Mouse (Mus musculus) forebrain, postnatal 0 days (tissue): ENCODE measurements around the gene Dcaf5. TPM values are rescaled to one million over a fixed set of nuclear protein-coding genes. Genes with fewer than 3 reads are reported as not detected.

Experiments
- ATAC-seq: fragments of 200-750 bp; cut with Nextera tagmentation; 2 replicates; pipeline ENCODE4 v1.8.0; 2017; ENCODE audit warnings: mild to moderate bottlenecking, moderate library complexity
- DNase-seq: peaks from one replicate; pipeline ENCODE4 v3.0.0-alpha.2; 2015
- H3K27ac ChIP-seq: fragments of 300-500 bp; sonication (generic); 2 replicates; pipeline ENCODE4 v1.5.1; 2014; ENCODE audit warnings: low read depth, mild to moderate bottlenecking, antibody characterized with exemption, low read length, moderate library complexity, mixed read lengths
- H3K27me3 ChIP-seq: fragments of 300-500 bp; sonication (generic); 2 replicates; pipeline ENCODE4 v1.6.1; 2014; ENCODE audit warnings: mild to moderate bottlenecking, low read length, mixed read lengths; ENCODE audit not compliant: insufficient read depth
- H3K36me3 ChIP-seq: fragments of 300-500 bp; sonication (generic); 2 replicates; pipeline ENCODE4 v1.6.1; 2014; ENCODE audit warnings: mild to moderate bottlenecking, moderate library complexity; ENCODE audit not compliant: insufficient read depth
- H3K4me1 ChIP-seq: fragments of 300-500 bp; sonication (generic); 2 replicates; pipeline ENCODE4 v1.6.1; 2014; ENCODE audit warnings: antibody characterized with exemption; ENCODE audit not compliant: insufficient read depth
- H3K4me2 ChIP-seq: fragments of 300-500 bp; sonication (generic); 2 replicates; pipeline ENCODE4 v1.6.1; 2014; ENCODE audit warnings: low read depth, mild to moderate bottlenecking, moderate library complexity
- H3K4me3 ChIP-seq: fragments of 300-500 bp; sonication (generic); 2 replicates; pipeline ENCODE4 v1.5.1; 2014; ENCODE audit warnings: low read depth, low read length, mixed read lengths
- H3K9ac ChIP-seq: fragments of 300-500 bp; sonication (generic); 2 replicates; pipeline ENCODE4 v1.6.1; 2014; ENCODE audit warnings: mild to moderate bottlenecking
- H3K9me3 ChIP-seq: fragments of 300-500 bp; sonication (generic); 2 replicates; pipeline ENCODE4 v1.6.1; 2016; ENCODE audit warnings: low read length
- CTCF ChIP-seq: sonication (generic); IDR thresholded peaks from 2 replicates; pipeline ENCODE4 v1.5.1; 2016; ENCODE audit warnings: antibody characterized with exemption, control low read depth, low read depth
- WGBS: fragments of 180-500 bp; shearing (Covaris S2); extraction: QIAGEN DNeasy Blood & Tissue Kit; methylation state at CpG from one replicate; pipeline ENCODE4 v1.1.7; 2014; 5-methylcytosine and 5-hydroxymethylcytosine counted together
- polyA plus RNA-seq: library from polyadenylated mRNA; unstranded; fragments of >200 nt; fragmentation: Nextera tagmentation; extraction: Ambion mirVana; gene quantifications from 2 replicates; pipeline ENCODE4 v1.2.1, GENCODE M21; 2015
- total RNA-seq: library from RNA; depleted of rRNA; stranded (reverse); fragments of >200 nt; gene quantifications from 2 replicates; pipeline ENCODE4 v1.2.3, GENCODE M21; 2014

The Dcaf5 gene
- total and polyA plus RNA-seq, 2 experiments from 2014 or later = 16.8 to 59.6 TPM

- Histone ChIP-seq H3K27ac (no peak overlapping the region), H3K9ac (no peak overlapping the region), H3K4me2 (no peak overlapping the region), H3K27me3 (no peaks in the 10 kb centered on the region), H3K9me3 (no peaks in the 10 kb centered on the region), H3K4me1 (no peaks in the 10 kb centered on the region), H3K4me3 (no peak overlapping the region), H3K36me3 (0 out of 2 replicates have a peak, but pooled peaks cover 4% of the 10 kb centered on the region)
- WGBS = 79% methylated on average over 1 of the region's 1 CpGs
- ATAC-seq = no peak
- DNase-seq = no peak
- no peak for TF ChIP-seq CTCF
Measured at GRCm38 (mm10) chr12:80361655-80362054, 74.7 kb downstream of the Dcaf5 start.

GRCm38 (mm10) chr12:80360321-80360720, 76.1 kb downstream of the Dcaf5 start:
- no peak overlapping the region for H3K9ac ChIP-seq
- H3K9me3 ChIP-seq = no peaks in the 10 kb centered on the region
- no peaks in the 10 kb centered on the region for H3K4me1 ChIP-seq
- WGBS = 66% methylated on average over 5 of the region's 5 CpGs
- H3K4me2 ChIP-seq = no peak overlapping the region
- DNase-seq = no peak
- H3K27me3 ChIP-seq = no peaks in the 10 kb centered on the region
- no peak overlapping the region for H3K27ac ChIP-seq
- no peak for TF ChIP-seq CTCF
- no peak overlapping the region for H3K4me3 ChIP-seq
- ATAC-seq = no peak
- H3K36me3 ChIP-seq = peaks cover 4% of the 10 kb centered on the region; the same call in 1 of the 2 replicates

GRCm38 (mm10) chr12:80344777-80345231, 91.6 kb downstream of the Dcaf5 start:
- peak; percentile 35 for DNase-seq
- Histone ChIP-seq H3K4me3 (no peak overlapping the region), H3K4me2 (no peak overlapping the region), H3K36me3 (peaks cover 6% of the 10 kb centered on the region), H3K27ac (no peak overlapping the region), H3K27me3 (no peaks in the 10 kb centered on the region), H3K4me1 (no peaks in the 10 kb centered on the region), H3K9me3 (no peaks in the 10 kb centered on the region), H3K9ac (no peak overlapping the region)
- peak; percentile 64 for ATAC-seq
- no peak for TF ChIP-seq CTCF
- 28% methylated on average over 6 of the region's 6 CpGs for WGBS

- 91% methylated on average over 2 of the region's 2 CpGs for WGBS
- no peak overlapping the region for H3K9ac ChIP-seq
- no peaks in the 10 kb centered on the region for H3K27me3 ChIP-seq
- TF ChIP-seq CTCF = no peak
- H3K4me1 ChIP-seq = no peaks in the 10 kb centered on the region
- no peak overlapping the region for H3K4me3 ChIP-seq
- DNase-seq (no peak), ATAC-seq (no peak)
- no peak overlapping the region for H3K4me2 ChIP-seq
- no peaks in the 10 kb centered on the region for H3K9me3 ChIP-seq
- H3K27ac ChIP-seq = no peak overlapping the region
- peaks cover 36% of the 10 kb centered on the region for H3K36me3 ChIP-seq
Measured at GRCm38 (mm10) chr12:80340936-80341335, 95.5 kb downstream of the Dcaf5 start.

GRCm38 (mm10) chr12:80334162-80334561, 102.2 kb downstream of the Dcaf5 start:
- Histone ChIP-seq H3K4me3 (no peak overlapping the region), H3K4me2 (no peak overlapping the region), H3K27ac (no peak overlapping the region), H3K36me3 (peaks cover 28% of the 10 kb centered on the region), H3K4me1 (no peaks in the 10 kb centered on the region), H3K9ac (no peak overlapping the region), H3K27me3 (no peaks in the 10 kb centered on the region), H3K9me3 (no peaks in the 10 kb centered on the region)
- TF ChIP-seq CTCF = no peak
- no peak for DNase-seq
- no peak for ATAC-seq
- WGBS = 76% methylated on average over 4 of the region's 4 CpGs

GRCm38 (mm10) chr12:80331634-80332033, 104.8 kb downstream of the Dcaf5 start:
- DNase-seq = no peak
- no peak overlapping the region for H3K4me2 ChIP-seq
- 34% methylated on average over 2 of the region's 2 CpGs for WGBS

GRCm38 (mm10) chr12:80330819-80331218, 105.6 kb downstream of the Dcaf5 start:
- Histone ChIP-seq H3K9me3 (no peaks in the 10 kb centered on the region), H3K27ac (no peak overlapping the region), H3K4me2 (no peak overlapping the region), H3K36me3 (0 out of 2 replicates have a peak, but pooled peaks cover under 1% of the 10 kb centered on the region), H3K4me1 (no peaks in the 10 kb centered on the region), H3K27me3 (no peaks in the 10 kb centered on the region), H3K9ac (no peak overlapping the region), H3K4me3 (no peak overlapping the region)
- no peak for TF ChIP-seq CTCF
- 74% methylated on average over 8 of the region's 8 CpGs for WGBS
- ATAC-seq (no peak), DNase-seq (no peak)

More at GRCm38 (mm10) chr12:80331634-80332033, 104.8 kb downstream of the Dcaf5 start:
- H3K27ac ChIP-seq = no peak overlapping the region
- no peak overlapping the region for H3K4me3 ChIP-seq
- H3K27me3 ChIP-seq = no peaks in the 10 kb centered on the region
- TF ChIP-seq CTCF = no peak
- no peaks in the 10 kb centered on the region for H3K4me1 ChIP-seq
- H3K36me3 ChIP-seq = 0 out of 2 replicates have a peak, but pooled peaks cover 5% of the 10 kb centered on the region
- no peak for ATAC-seq
- H3K9me3 ChIP-seq = no peaks in the 10 kb centered on the region
- H3K9ac ChIP-seq = no peak overlapping the region

GRCm38 (mm10) chr12:80329641-80330040, 106.8 kb downstream of the Dcaf5 start:
- H3K36me3 ChIP-seq = no peaks in the 10 kb centered on the region
- no peak overlapping the region for H3K4me2 ChIP-seq
- H3K9me3 ChIP-seq = no peaks in the 10 kb centered on the region
- no peaks in the 10 kb centered on the region for H3K4me1 ChIP-seq
- no peaks in the 10 kb centered on the region for H3K27me3 ChIP-seq
- H3K9ac ChIP-seq = no peak overlapping the region
- no peak overlapping the region for H3K27ac ChIP-seq
- no peak for ATAC-seq
- 59% methylated on average over 2 of the region's 2 CpGs for WGBS
- no peak for DNase-seq
- no peak overlapping the region for H3K4me3 ChIP-seq
- no peak for TF ChIP-seq CTCF
